Mouse (Mus musculus): ENCODE data around the gene Acod1. TPM values are rescaled to one million over a fixed set of nuclear protein-coding genes. Genes with fewer than 3 reads are reported as not detected.

The Acod1 gene
- not detected in 4 replicates for total RNA-seq (2023)

GRCm38 (mm10) chr14:103046677-103047076, at the start of gene Acod1:
TSS of gene Acod1 (plus strand) at chr14:103046977.

GRCm38 (mm10) chr14:103069864-103070611, 23.3 kb downstream of the Acod1 start, which contains the start of gene Cln5:
TSS of gene Cln5 (plus strand) at chr14:103070216.

GRCm38 (mm10) chr14:103099238-103099933, 52.6 kb downstream of the Acod1 start, which contains the start of gene Fbxl3:
TSS of gene Fbxl3 (minus strand) at chr14:103099566.

Other genes with a start within 250 kb of the Acod1 start
- gene Kctd12, start 64.3 kb upstream of the Acod1 start, total RNA-seq (2023): 156 to 169 TPM (median 163 TPM) in 4 replicates
- gene Cln5, start 23.2 kb downstream of the Acod1 start, total RNA-seq (2023): 56.5 to 66.1 TPM (median 62.7 TPM) in 4 replicates
- 175 to 191 TPM (median 183 TPM) in 4 replicates for gene Fbxl3, start 52.6 kb downstream of the Acod1 start, total RNA-seq (2023)

Measured in B cell, adult 62 days (primary cell).